Mouse (Mus musculus): ENCODE data around the gene Rsf1. TPM values are rescaled to one million over a fixed set of nuclear protein-coding genes. Genes with fewer than 3 reads are reported as not detected.

Rsf1 gene
- polyA plus RNA-seq, 1 experiment from 2014 or later = 19.5 TPM

DNA sequence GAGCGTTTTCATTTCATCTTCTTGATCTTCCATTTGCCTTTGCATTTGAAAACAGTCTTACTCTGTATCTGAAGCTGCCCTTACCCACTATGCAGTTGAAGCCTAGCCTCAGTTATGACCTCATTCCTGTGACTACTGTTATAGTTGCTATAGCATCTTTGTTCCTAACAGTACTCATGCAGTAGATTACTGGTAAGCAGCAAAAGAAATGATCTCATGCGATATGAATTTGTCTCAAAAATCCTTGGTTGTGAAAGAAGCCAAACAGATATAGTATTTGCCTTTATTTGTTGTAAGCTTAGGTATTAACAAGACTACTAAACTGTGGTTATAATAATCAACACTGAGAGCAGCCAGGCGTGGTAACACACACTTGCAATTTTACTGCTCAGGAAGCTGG is 65.4 kb downstream of the Rsf1 start:
- no peaks in the 10 kb centered on the region for H3K9me3 ChIP-seq
- no peak overlapping the region for H3K4me2 ChIP-seq
- H3K9ac ChIP-seq = no peak overlapping the region
- 74% methylated on average over 3 of the region's 3 CpGs for WGBS
- H3K4me3 ChIP-seq (replicated peaks) = no peak overlapping the region
- ATAC-seq (ENCODE audit: insufficient read depth, low FRiP score, low read depth) = no peak
- no peaks in the 10 kb centered on the region for H3K36me3 ChIP-seq
- no peak overlapping the region for H3K27ac ChIP-seq
- H3K4me1 ChIP-seq = no peaks in the 10 kb centered on the region
- H3K27me3 ChIP-seq (replicated peaks) = no peaks in the 10 kb centered on the region

DNA sequence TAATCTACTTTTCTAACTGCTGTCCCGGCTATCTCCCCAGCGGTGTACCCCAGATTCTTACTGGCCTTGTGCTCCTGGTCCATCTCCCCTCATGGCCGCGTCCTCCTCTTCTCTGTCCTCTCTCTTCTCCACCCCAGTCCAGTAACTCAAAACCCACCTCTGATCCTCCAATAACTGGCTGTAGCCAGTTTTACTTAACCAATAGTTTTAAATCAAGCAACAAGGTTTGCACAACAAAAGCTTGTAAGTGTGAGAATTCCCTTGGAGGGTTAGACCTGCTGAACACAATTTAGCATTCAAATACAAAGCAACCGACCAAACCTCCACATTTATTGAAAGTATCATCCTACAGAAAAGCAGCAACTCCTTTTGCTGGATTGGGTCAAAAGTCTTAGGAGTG is 68.0 kb downstream of the Rsf1 start:
- 93% methylated on average over 5 of the region's 5 CpGs for WGBS
- Histone ChIP-seq H3K4me3 (replicated peaks) (no peak overlapping the region), H3K27me3 (replicated peaks) (no peaks in the 10 kb centered on the region), H3K36me3 (no peaks in the 10 kb centered on the region), H3K9ac (no peak overlapping the region), H3K4me2 (no peak overlapping the region), H3K9me3 (no peaks in the 10 kb centered on the region), H3K4me1 (no peaks in the 10 kb centered on the region), H3K27ac (no peak overlapping the region)
- no peak for ATAC-seq (ENCODE audit: insufficient read depth, low FRiP score, low read depth)

DNA sequence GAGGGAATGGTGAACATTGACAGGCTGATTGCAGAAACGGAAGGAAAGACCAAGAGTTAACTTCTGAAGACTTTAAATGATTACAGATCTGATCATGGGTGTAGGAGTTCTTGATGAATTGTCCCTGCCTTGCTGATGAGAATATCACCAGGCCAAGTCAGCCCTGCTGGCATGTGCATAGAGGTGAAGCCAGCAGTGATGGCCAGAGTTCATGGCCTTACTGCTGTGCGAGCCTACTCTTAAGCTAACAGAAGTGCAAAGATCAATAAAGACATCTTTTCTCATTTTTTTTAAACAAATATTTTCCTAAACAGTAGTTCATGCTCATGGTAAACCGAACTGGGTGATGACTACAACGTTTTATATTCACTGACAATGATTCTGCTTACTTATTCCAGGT is 71.0 kb downstream of the Rsf1 start:
- no peak for ATAC-seq (ENCODE audit: insufficient read depth, low FRiP score, low read depth)
- H3K4me1 ChIP-seq = no peaks in the 10 kb centered on the region

DNA sequence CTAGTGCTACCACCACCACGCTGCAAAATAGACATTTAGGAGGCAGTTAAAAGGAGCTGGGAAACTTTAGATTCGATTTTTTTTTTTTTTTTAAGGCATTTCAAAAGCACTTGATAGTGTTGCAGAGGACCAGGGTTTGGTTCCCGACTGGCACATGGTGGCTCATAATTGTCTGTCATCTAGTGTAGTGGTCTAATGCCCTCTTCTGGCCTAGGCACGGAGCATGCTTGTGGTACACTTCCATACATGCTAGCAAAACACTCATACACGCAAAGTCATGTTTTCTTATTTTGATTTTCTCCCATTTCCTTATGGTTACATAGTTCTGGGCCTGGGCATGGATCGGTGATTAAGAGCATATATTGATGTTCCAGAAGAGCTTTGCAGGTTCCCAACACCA is 76.5 kb downstream of the Rsf1 start:
- H3K27me3 ChIP-seq (replicated peaks) = no peaks in the 10 kb centered on the region
- WGBS = 86% methylated on average over 6 of the region's 6 CpGs
- no peak for ATAC-seq (ENCODE audit: insufficient read depth, low FRiP score, low read depth)
- H3K4me1 ChIP-seq = no peaks in the 10 kb centered on the region
- no peaks in the 10 kb centered on the region for H3K9me3 ChIP-seq
- H3K4me2 ChIP-seq = no peak overlapping the region
- no peak overlapping the region for H3K9ac ChIP-seq
- no peak overlapping the region for H3K27ac ChIP-seq
- H3K4me3 ChIP-seq (replicated peaks) = no peak overlapping the region
- peaks cover 6% of the 10 kb centered on the region for H3K36me3 ChIP-seq

More for the DNA sequence above, 71.0 kb downstream of the Rsf1 start:
- no peak overlapping the region for H3K4me3 ChIP-seq (replicated peaks)
- H3K9ac ChIP-seq = no peak overlapping the region
- whole genome bisulfite sequencing = 65% methylated on average over 4 of the region's 4 CpGs
- no peak overlapping the region for H3K27ac ChIP-seq
- H3K9me3 ChIP-seq = no peaks in the 10 kb centered on the region
- H3K27me3 ChIP-seq (replicated peaks) = no peaks in the 10 kb centered on the region
- no peak overlapping the region for H3K4me2 ChIP-seq
- 0 out of 2 replicates have a peak, but pooled peaks cover 3% of the 10 kb centered on the region for H3K36me3 ChIP-seq

DNA sequence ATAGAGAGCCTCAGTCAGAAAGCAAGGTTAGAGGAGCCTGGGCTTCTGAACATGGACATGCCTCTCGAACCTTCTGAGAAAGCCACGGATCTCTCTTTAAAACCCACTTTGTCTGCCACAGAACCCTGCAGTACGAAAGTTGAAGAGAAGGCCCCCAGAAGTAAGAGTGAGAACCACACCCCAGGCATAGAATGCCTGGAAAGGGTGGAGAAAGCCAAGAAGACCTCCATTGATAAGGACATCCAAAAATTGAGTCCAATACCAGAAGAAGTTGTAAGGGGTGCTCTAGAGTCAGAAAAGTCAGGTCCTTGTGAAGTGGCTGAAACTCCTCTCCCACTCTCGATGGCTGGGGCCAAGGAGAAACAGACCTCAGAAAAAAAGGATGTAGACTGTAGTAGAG is 81.9 kb downstream of the Rsf1 start:
- Histone ChIP-seq H3K27ac (no peak overlapping the region), H3K36me3 (peaks cover 24% of the 10 kb centered on the region), H3K4me2 (no peak overlapping the region), H3K9ac (no peak overlapping the region), H3K27me3 (replicated peaks) (no peaks in the 10 kb centered on the region), H3K4me3 (replicated peaks) (no peak overlapping the region), H3K4me1 (no peaks in the 10 kb centered on the region), H3K9me3 (no peaks in the 10 kb centered on the region)
- WGBS = 89% methylated on average over 4 of the region's 4 CpGs
- ATAC-seq (ENCODE audit: insufficient read depth, low FRiP score, low read depth) = no peak

DNA sequence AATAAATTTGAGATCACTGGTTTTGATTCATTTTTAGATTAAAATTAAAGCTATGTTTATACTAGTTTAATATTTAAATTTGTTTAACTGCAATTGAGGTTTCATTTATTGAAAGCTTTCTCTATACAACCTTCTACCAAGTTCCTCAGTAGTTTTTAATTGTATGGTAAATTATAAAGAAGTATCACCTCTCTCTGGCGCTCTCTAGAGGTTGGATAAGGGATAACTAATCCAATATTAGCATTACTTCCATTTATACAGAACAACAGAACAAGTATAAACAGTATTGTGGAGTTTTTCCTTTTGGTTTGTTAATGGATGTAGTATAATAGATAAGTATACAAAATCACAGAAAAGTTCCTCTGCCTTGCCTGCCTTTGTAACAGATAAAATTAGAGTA is 99.5 kb downstream of the Rsf1 start:
- no peak overlapping the region for H3K4me2 ChIP-seq
- H3K27me3 ChIP-seq (replicated peaks) = no peaks in the 10 kb centered on the region
- WGBS = 6% methylated on average over 1 of the region's 1 CpGs
- no peak overlapping the region for H3K4me3 ChIP-seq (replicated peaks)
- no peak for ATAC-seq (ENCODE audit: insufficient read depth, low FRiP score, low read depth)
- H3K27ac ChIP-seq = no peak overlapping the region
- peaks cover 19% of the 10 kb centered on the region for H3K36me3 ChIP-seq
- no peaks in the 10 kb centered on the region for H3K9me3 ChIP-seq
- no peak overlapping the region for H3K9ac ChIP-seq
- no peaks in the 10 kb centered on the region for H3K4me1 ChIP-seq

DNA sequence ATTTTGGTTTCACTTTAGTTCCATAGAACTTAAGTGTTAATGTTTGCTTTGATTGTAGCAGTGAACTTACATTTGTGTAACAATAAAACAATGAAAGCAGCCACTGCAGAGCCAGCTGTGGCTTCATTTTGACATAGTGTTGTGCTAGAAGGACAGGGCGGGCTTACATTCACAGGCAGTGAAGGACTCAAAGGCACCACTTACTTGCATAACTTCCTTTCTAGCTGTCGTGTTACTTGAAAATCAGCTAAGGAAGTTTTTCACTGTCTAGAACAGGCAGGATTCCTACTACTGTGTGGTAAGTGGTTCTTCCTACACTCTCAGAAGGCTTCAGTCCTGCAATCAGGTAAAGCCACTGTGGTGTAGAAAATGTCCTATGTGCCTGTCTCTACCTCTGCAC is 108.1 kb downstream of the Rsf1 start:
- peaks cover 14% of the 10 kb centered on the region for H3K36me3 ChIP-seq
- no peaks in the 10 kb centered on the region for H3K4me1 ChIP-seq
- H3K9me3 ChIP-seq = no peaks in the 10 kb centered on the region
- no peak overlapping the region for H3K4me3 ChIP-seq (replicated peaks)
- 75% methylated on average over 2 of the region's 2 CpGs for WGBS
- no peaks in the 10 kb centered on the region for H3K27me3 ChIP-seq (replicated peaks)
- ATAC-seq (ENCODE audit: insufficient read depth, low FRiP score, low read depth) = no peak
- H3K27ac ChIP-seq = no peak overlapping the region
- no peak overlapping the region for H3K4me2 ChIP-seq
- no peak overlapping the region for H3K9ac ChIP-seq

DNA sequence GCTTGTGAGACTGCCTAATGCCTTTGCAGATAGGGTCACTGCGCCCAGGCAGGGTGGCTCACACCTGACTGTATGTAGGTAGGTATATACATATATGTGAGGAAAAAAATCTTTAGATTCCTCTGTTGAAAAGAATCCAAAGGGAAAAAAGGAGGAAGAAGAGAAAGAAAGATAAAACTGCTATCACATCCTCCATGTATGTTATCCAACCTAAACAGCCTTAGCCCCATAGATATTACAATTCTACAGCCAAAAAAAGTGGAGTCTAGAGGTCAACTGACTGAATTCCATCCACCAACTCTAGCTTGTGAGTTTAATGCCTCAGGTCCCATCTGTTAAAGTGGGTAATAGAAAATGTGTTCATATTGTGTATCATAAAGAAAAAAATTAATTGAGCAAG is 115.8 kb downstream of the Rsf1 start:
- Histone ChIP-seq H3K4me1 (peaks cover 7% of the 10 kb centered on the region; the same call in 1 of the 2 replicates), H3K27ac (no peak overlapping the region; the same call in 1 of the 2 replicates), H3K4me3 (replicated peaks) (no peak overlapping the region), H3K4me2 (no peak overlapping the region), H3K9me3 (no peaks in the 10 kb centered on the region), H3K27me3 (replicated peaks) (no peaks in the 10 kb centered on the region), H3K9ac (no peak overlapping the region), H3K36me3 (0 out of 2 replicates have a peak, but pooled peaks cover 2% of the 10 kb centered on the region)
- WGBS = 95% methylated on average over 1 of the region's 1 CpGs
- ATAC-seq (ENCODE audit: insufficient read depth, low FRiP score, low read depth) = no peak

DNA sequence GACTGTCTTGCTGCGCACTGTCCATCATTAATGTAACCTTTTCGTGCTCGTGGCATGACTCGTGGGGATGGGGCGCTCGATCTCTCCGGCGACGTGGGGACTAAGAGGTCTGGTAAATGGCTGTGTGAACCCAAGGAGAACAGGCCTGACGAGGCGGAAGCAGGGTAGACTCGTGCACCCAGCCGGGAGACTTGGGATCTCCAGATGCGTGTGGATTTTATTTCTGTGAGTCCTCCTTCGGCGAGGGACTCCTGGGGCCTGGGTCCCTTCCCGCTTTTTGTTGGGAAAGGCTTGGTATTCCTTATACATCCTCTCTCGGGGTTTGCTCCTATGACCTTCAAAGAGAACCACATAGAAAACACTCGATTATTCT is 116.4 kb downstream of the Rsf1 start:
- Histone ChIP-seq H3K4me1 (peaks cover 7% of the 10 kb centered on the region; the same call in 1 of the 2 replicates), H3K9ac (peak overlapping the region; percentile 16; the same call in 1 of the 2 replicates), H3K9me3 (no peaks in the 10 kb centered on the region), H3K27ac (peak overlapping the region; percentile 70; the same call in 1 of the 2 replicates), H3K36me3 (0 out of 2 replicates have a peak, but pooled peaks cover 2% of the 10 kb centered on the region), H3K27me3 (replicated peaks) (no peaks in the 10 kb centered on the region), H3K4me2 (peak overlapping the region; percentile 74), H3K4me3 (replicated peaks) (peak overlapping the region; percentile 83)
- 28% methylated on average over 19 of the region's 19 CpGs for WGBS
- no peak; the same call in 1 of the 2 replicates for ATAC-seq (ENCODE audit: insufficient read depth, low FRiP score, low read depth)

DNA sequence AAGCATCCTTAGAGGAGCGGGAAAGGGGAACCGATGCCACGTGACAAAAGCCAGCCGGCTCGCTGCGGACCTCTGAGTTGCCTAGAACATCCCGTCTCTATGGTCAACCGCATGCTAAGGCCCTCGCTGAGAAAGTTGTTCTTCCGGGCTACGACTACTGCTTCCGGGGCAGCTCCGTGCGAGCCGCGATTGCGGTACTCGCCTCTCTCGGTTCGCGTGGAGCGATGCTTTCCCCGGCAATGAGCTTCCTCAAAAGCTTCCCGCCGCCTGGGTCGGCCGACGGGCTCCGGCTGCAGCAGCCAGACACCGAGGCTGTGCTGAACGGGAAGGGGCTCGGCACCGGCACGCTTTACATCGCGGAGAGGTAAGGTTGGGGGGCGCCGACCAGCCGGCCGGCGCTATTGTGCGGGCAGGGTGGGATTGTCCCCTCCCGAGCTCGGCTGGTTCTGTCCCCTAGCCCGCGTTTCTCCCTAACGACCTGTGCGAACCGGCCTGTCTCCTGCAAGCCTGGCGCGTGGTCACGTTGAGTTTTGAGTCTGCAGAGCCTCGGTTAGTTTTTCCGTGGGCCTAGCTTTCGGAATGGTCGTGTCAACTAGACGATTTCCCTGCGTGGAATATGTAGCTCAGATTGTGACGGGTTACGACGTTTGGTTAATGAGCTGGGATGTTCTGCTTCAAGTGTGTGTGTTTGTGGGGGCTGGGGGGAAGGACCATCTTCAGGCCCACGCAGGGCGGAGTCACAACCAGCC is 117.0 kb downstream of the Rsf1 start, which contains the start of gene Clns1a:
Gene Clns1a (plus strand): TSS at position 129 of the 749 bp plus-strand sequence.
- under 1% methylated on average over 63 of the region's 63 CpGs for WGBS
- H3K27me3 ChIP-seq (replicated peaks) = no peaks in the 10 kb centered on the region
- ATAC-seq (ENCODE audit: insufficient read depth, low FRiP score, low read depth) = peak; percentile 96
- peak within 1 kb of the TSS; percentile 70 for H3K27ac ChIP-seq
- peaks cover 7% of the 10 kb centered on the region; the same call in 1 of the 2 replicates for H3K4me1 ChIP-seq
- H3K9ac ChIP-seq = peak within 1 kb of the TSS; percentile 97
- no peaks in the 10 kb centered on the region for H3K9me3 ChIP-seq
- H3K36me3 ChIP-seq = 0 out of 2 replicates have a peak, but pooled peaks cover 2% of the 10 kb centered on the region
- H3K4me2 ChIP-seq = peak within 1 kb of the TSS; percentile 74
- peak within 1 kb of the TSS; percentile 83 for H3K4me3 ChIP-seq (replicated peaks)

DNA sequence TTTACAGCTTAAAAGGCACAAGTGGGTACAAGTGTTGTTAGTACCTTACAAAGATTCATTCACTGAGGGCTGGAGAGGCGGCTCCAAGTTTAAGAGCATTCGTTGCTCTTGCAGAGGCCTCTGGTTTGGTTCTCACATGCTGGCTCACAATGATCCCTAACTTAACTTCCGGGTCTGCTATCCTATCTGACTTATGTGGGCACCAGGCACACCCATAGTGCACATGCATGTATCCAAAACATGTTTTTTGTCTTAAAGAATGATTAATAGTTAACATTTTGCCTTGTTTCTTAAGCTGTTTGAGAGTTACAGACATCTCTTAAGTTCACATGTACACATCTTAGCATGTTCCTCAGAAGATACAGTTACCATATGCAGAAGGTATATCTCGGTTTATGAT is 120.5 kb downstream of the Rsf1 start:
- no peaks in the 10 kb centered on the region for H3K27me3 ChIP-seq (replicated peaks)
- no peak overlapping the region for H3K4me2 ChIP-seq
- peaks cover 7% of the 10 kb centered on the region; the same call in 1 of the 2 replicates for H3K4me1 ChIP-seq
- 91% methylated on average over 4 of the region's 4 CpGs for WGBS
- no peaks in the 10 kb centered on the region for H3K9me3 ChIP-seq
- no peak for ATAC-seq (ENCODE audit: insufficient read depth, low FRiP score, low read depth)
- no peak overlapping the region for H3K9ac ChIP-seq
- no peak overlapping the region for H3K27ac ChIP-seq
- no peak overlapping the region for H3K4me3 ChIP-seq (replicated peaks)
- H3K36me3 ChIP-seq = 0 out of 2 replicates have a peak, but pooled peaks cover 2% of the 10 kb centered on the region

DNA sequence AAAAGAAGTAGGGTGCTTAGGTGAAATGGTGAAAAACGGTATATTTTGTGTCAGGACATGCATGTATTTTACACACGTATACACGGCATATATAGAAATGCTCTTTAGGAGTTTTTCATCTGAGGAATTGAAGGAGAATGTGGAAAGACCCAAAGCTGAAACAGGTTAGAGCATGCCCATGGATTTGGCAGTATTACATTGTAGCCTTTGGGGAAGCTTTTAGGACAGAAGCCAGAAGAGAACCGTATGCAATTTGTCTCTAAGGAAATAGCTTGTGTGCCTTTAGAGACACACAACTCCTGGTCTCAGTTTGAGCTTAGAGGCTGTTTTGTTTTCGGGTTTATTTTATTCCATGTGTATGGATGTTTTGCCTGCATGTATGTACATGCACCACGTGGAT is 121.4 kb downstream of the Rsf1 start:
- no peaks in the 10 kb centered on the region for H3K9me3 ChIP-seq
- H3K4me1 ChIP-seq = peaks cover 2% of the 10 kb centered on the region; the same call in 1 of the 2 replicates
- WGBS = 73% methylated on average over 6 of the region's 6 CpGs
- H3K4me3 ChIP-seq (replicated peaks) = no peak overlapping the region
- H3K4me2 ChIP-seq = no peak overlapping the region
- ATAC-seq (ENCODE audit: insufficient read depth, low FRiP score, low read depth) = no peak
- no peak overlapping the region for H3K9ac ChIP-seq
- 0 out of 2 replicates have a peak, but pooled peaks cover 2% of the 10 kb centered on the region for H3K36me3 ChIP-seq
- no peaks in the 10 kb centered on the region for H3K27me3 ChIP-seq (replicated peaks)
- 0 out of 2 replicates have a peak overlapping the region, but pooled peaks have one; percentile 31 for H3K27ac ChIP-seq

Data from stomach, embryonic 15.5 days (tissue).